In genomic region chr13:55209649-55210192, GRCm38 (mm10) we compare ENCODE assay signal across 8 mouse cellular contexts. TPM values are rescaled to one million over a fixed set of nuclear protein-coding genes. Genes with fewer than 3 reads are reported as not detected.
A peak's percentile ranks its signal among the peaks of the same experiment; 100 is the strongest.
DNase-seq lines count a peak whose midpoint lies in the region; ATAC-seq and TF ChIP-seq lines count a peak whose summit lies in the region.

Nsd1 (plus strand) TSS chr13:55209782.

- WGBS in heart, embryonic 14.5 days, result 24% methylated on average over 31 of the region's 31 CpGs

- H3K4me1 ChIP-seq in ES-Bruce4 (ENCODE audit: control insufficient read depth, insufficient read depth, low read length), result peaks cover 5% of the 10 kb centered on the region
- H3K4me1 ChIP-seq in heart, embryonic 14.5 days (ENCODE audit: control insufficient read depth in 2 of 2, insufficient read depth in 2 of 2, low read length in 2 of 2), result peaks cover 8 to 25% of the 10 kb centered on the region in 2 experiments

- DNase-seq in CD4-positive helper T cell, adult 2 months (ENCODE audit: low read depth, low spot score), result peak; percentile 21
- peak in 1 of 2 experiments; percentile 23 for DNase-seq in layer of hippocampus, postnatal 10 days (ENCODE audit: low spot score in 2 of 2)
- no peak for DNase-seq in MN1 (ENCODE audit: low spot score)
- DNase-seq in ovary, postnatal 10 days (ENCODE audit: low spot score), result no peak

- H3K4me3 ChIP-seq in ES-Bruce4 (ENCODE audit: low read depth, low read length), result peak within 1 kb of the TSS; percentile 70
- peak within 1 kb of the TSS; percentile 83 to 85 for H3K4me3 ChIP-seq in heart, embryonic 14.5 days (ENCODE audit: control insufficient read depth in 1 of 2, insufficient read depth in 1 of 2, low read depth in 1 of 2, low read length in 2 of 2)

- no peak for TF ChIP-seq CTCF in ES-Bruce4 (IDR thresholded peaks at IDR 0.05; ENCODE audit: low read depth, low read length)

- H3K9me3 ChIP-seq in ES-Bruce4 (replicated peaks; ENCODE audit: control insufficient read depth, insufficient read depth, low read length, poor library complexity, severe bottlenecking), result no peaks in the 10 kb centered on the region
- no peaks in the 10 kb centered on the region for H3K9me3 ChIP-seq in heart, embryonic 14.5 days (ENCODE audit: control insufficient read depth, low read length)

- H3K36me3 ChIP-seq in ES-Bruce4 (ENCODE audit: control insufficient read depth, insufficient read depth, low read length, poor library complexity, severe bottlenecking), result peaks cover 17% of the 10 kb centered on the region
- H3K36me3 ChIP-seq in heart, embryonic 14.5 days (ENCODE audit: control insufficient read depth, insufficient read depth, low read length), result peaks cover 16% of the 10 kb centered on the region

- no peak for ATAC-seq in erythroblast, adult 5-6 weeks (replicated peaks; ENCODE audit: low FRiP score, poor library complexity, severe bottlenecking)
- no peak; the same call in 1 of the 2 replicates for ATAC-seq in heart, embryonic 14.5 days (ENCODE audit: insufficient number of reproducible peaks, insufficient read depth, low FRiP score, low read depth)
- no peak for ATAC-seq in megakaryocyte-erythroid progenitor cell, adult 5-6 weeks (replicated peaks; ENCODE audit: low FRiP score, low TSS enrichment, poor library complexity, severe bottlenecking)

- peak within 1 kb of the TSS; percentile 79 for H3K4me2 ChIP-seq in heart, embryonic 14.5 days (ENCODE audit: low read length)

- H3K27ac ChIP-seq in ES-Bruce4 (ENCODE audit: insufficient read depth, low read length), result peak within 1 kb of the TSS; percentile 84
- peak within 1 kb of the TSS; percentile 92 to 98 for H3K27ac ChIP-seq in heart, embryonic 14.5 days (replicated peaks in 1 of 2; ENCODE audit: control insufficient read depth in 1 of 2, insufficient read depth in 1 of 2, low read depth in 2 of 2, low read length in 2 of 2)

- peak within 1 kb of the TSS; percentile 99 for H3K9ac ChIP-seq in ES-Bruce4 (ENCODE audit: low read depth, poor library complexity, severe bottlenecking)
- H3K9ac ChIP-seq in heart, embryonic 14.5 days (ENCODE audit: low read length), result peak within 1 kb of the TSS; percentile 94

- peak; percentile 32 for TF ChIP-seq POLR2A in ES-Bruce4 (IDR thresholded peaks at IDR 0.05; ENCODE audit: insufficient read depth, low read length)

- TF ChIP-seq EP300 in ES-Bruce4 (IDR thresholded peaks at IDR 0.05; ENCODE audit: insufficient read depth, low read depth, low read length), result peak; percentile 24; the same call in 1 of the 2 replicates

- H3K27me3 ChIP-seq in ES-Bruce4 (ENCODE audit: control insufficient read depth, insufficient read depth, low read length, poor library complexity, severe bottlenecking), result no peaks in the 10 kb centered on the region
- H3K27me3 ChIP-seq in heart, embryonic 14.5 days (ENCODE audit: control insufficient read depth, insufficient read depth, low read length), result no peaks in the 10 kb centered on the region

RNA-seq across cellular contexts. Expression of gene Nsd1, which starts in this region (rescaled TPM):
- 162 TPM in 2 replicates for polyA plus RNA-seq in ES-Bruce4 (2011; ENCODE audit: insufficient read depth, insufficient read length, low read depth, missing spikeins)
- total RNA-seq in erythroblast, adult 5-6 weeks (2015; ENCODE audit: low replicate concordance), result 23.0 and 33.8 TPM in 2 replicates
- 21.0 and 29.0 TPM in 2 replicates for total RNA-seq in erythroblast, adult 5-6 weeks (2017; ENCODE audit: low replicate concordance)
- 53.5 and 57.3 TPM in 2 replicates for polyA plus RNA-seq in heart, embryonic 14.5 days (2014; fragmentation: Nextera tagmentation; extraction: Ambion mirVana)
- 100 to 1,000 TPM; 153 to 156 TPM for total RNA-seq in layer of hippocampus, postnatal 10 days (2021)
- 99.4 and 139 TPM in 2 replicates for total RNA-seq in megakaryocyte-erythroid progenitor cell, adult 5-6 weeks (2014; fragmentation: Nextera tagmentation)
- 77.3 and 94.1 TPM in 2 replicates for total RNA-seq in megakaryocyte-erythroid progenitor cell, adult 5-6 weeks (2017)
